Mouse (Mus musculus) embryonic fibroblast, embryonic 13.5 days (primary cell): ENCODE data around the gene Clec1b.

Source experiments
- CTCF ChIP-seq: IDR thresholded peaks from 2 replicates; pipeline ENCODE4 v1.5.1; 2011; ENCODE audit warnings: mild to moderate bottlenecking, control low read depth, low read length, moderate library complexity, borderline replicate concordance; ENCODE audit not compliant: insufficient read depth
- POLR2A ChIP-seq: IDR thresholded peaks from 2 replicates; pipeline ENCODE4 v1.6.1; 2011; ENCODE audit warnings: low read depth, mild to moderate bottlenecking, control low read depth, low read length, moderate library complexity

DNA sequence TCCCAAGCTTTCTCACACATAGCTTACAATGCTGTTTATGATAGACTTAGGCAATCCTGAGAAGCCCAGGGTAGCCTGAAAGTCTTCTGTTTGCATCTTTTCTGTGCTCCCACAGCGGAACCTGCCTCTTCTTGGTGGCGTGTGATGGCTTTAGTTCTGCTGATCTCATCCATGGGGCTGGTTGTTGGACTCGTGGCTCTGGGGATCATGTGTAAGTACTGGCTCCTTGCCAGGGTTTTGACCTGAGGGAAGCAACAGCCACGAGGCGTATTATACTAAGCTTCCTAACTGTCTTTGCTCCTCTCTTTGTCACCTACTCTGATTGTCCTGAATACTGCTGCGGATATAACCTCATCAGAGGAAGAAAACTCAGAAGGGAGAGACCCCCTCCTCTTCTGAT, 2.8 kb downstream of the Clec1b start:
- TF ChIP-seq CTCF (no peak), POLR2A (no peak)
